Comparison of ENCODE assay signal across 16 mouse cellular contexts in genomic region chr8:69809820-69810219, GRCm38 (mm10). TPM values are rescaled to one million over a fixed set of nuclear protein-coding genes. Genes with fewer than 3 reads are reported as not detected.
A peak's percentile ranks its signal among the peaks of the same experiment; 100 is the strongest.
DNase-seq lines count a peak whose midpoint lies in the region; ATAC-seq and TF ChIP-seq lines count a peak whose summit lies in the region.
"Had no signal": no experiment of that assay in that cellular context is flagged by ENCODE, and none has a peak within 500 bp of the region (broad histone marks: within the 10 kb centered on the region; RNA-seq: fewer than 3 reads in every experiment).

No protein-coding gene starts in this region.

- H3K4me2 ChIP-seq in hindbrain, embryonic 11.5 days (replicated peaks; ENCODE audit: low read depth, low read length), result no peak overlapping the region
- H3K4me2 ChIP-seq in forebrain, embryonic 14.5 days (ENCODE audit: low read length), result peak overlapping the region; percentile 60
- H3K4me2 ChIP-seq in midbrain, embryonic 13.5 days (replicated peaks), result peak overlapping the region; percentile 83

- 0 out of 2 replicates have a peak, but pooled peaks cover 1% of the 10 kb centered on the region for H3K9me3 ChIP-seq in hindbrain, embryonic 10.5 days
- H3K9me3 ChIP-seq in hindbrain, embryonic 11.5 days (ENCODE audit: control insufficient read depth, low read length), result no peaks in the 10 kb centered on the region
- H3K9me3 ChIP-seq in MEL (replicated peaks; ENCODE audit: insufficient read depth, low read length), result no peaks in the 10 kb centered on the region
- no peaks in the 10 kb centered on the region for H3K9me3 ChIP-seq in forebrain, embryonic 14.5 days (replicated peaks; ENCODE audit: control insufficient read depth, low read length)
- H3K9me3 ChIP-seq in midbrain, embryonic 13.5 days, result no peaks in the 10 kb centered on the region

- H3K27me3 ChIP-seq in hindbrain, embryonic 10.5 days (ENCODE audit: insufficient read depth, poor library complexity, severe bottlenecking), result no peaks in the 10 kb centered on the region
- H3K27me3 ChIP-seq in hindbrain, embryonic 11.5 days (ENCODE audit: control insufficient read depth, insufficient read depth, low read length), result no peaks in the 10 kb centered on the region
- no peaks in the 10 kb centered on the region for H3K27me3 ChIP-seq in MEL (ENCODE audit: control insufficient read depth in 1 of 2, insufficient read depth in 2 of 2, low read length in 2 of 2)
- no peaks in the 10 kb centered on the region for H3K27me3 ChIP-seq in forebrain, embryonic 14.5 days (replicated peaks; ENCODE audit: control insufficient read depth, insufficient read depth, low read length)
- H3K27me3 ChIP-seq in midbrain, embryonic 13.5 days, result no peaks in the 10 kb centered on the region

- no peak for TF ChIP-seq POLR2A in MEL (IDR thresholded peaks at IDR 0.05; ENCODE audit: control insufficient read depth in 1 of 2, insufficient read depth in 1 of 2, low read depth in 1 of 2, low read length in 2 of 2, poor library complexity in 1 of 2)

- TF ChIP-seq CTCF in MEL (IDR thresholded peaks at IDR 0.05 in 2 of 3, conservative IDR thresholded peaks at IDR 0.05 in 1 of 3; ENCODE audit: control insufficient read depth in 1 of 3, insufficient read depth in 1 of 3, low read depth in 2 of 3, low read length in 3 of 3, poor library complexity in 1 of 3, severe bottlenecking in 1 of 3), result no peak

- no peak for DNase-seq in hindbrain, embryonic 10.5 days (ENCODE audit: low spot score)
- no peak for DNase-seq in hindbrain, embryonic 11.5 days (ENCODE audit: low spot score)
- DNase-seq in MEL (ENCODE audit: low read depth, low spot score), result no peak
- no peak for DNase-seq in forebrain, embryonic 14.5 days (ENCODE audit: low spot score)
- no peak for DNase-seq in adrenal gland, adult 8-10 months
- DNase-seq in left cerebral cortex, adult 9 months (ENCODE audit: low spot score in 2 of 2), result no peak
- DNase-seq in cerebellum, adult 18-20 months, result no peak
- DNase-seq: adrenal gland, postnatal 36 days; cerebellum, adult 9-11 months; gastrocnemius, postnatal 14 days; heart, postnatal 14 days; kidney, postnatal 14 days; spleen, adult 18-20 months; thymus, adult 2 months had no signal

- TF ChIP-seq RAD21 in MEL (IDR thresholded peaks at IDR 0.05; ENCODE audit: low read depth, low read length), result no peak

- no peak overlapping the region for H3K4me3 ChIP-seq in hindbrain, embryonic 10.5 days
- no peak overlapping the region for H3K4me3 ChIP-seq in hindbrain, embryonic 11.5 days (ENCODE audit: low read depth, low read length)
- no peak overlapping the region for H3K4me3 ChIP-seq in MEL (ENCODE audit: control insufficient read depth in 1 of 2, insufficient read depth in 1 of 2, low read depth in 2 of 2, low read length in 2 of 2)
- H3K4me3 ChIP-seq in forebrain, embryonic 14.5 days (ENCODE audit: low read depth, low read length), result peak overlapping the region; percentile 43; the same call in 1 of the 2 replicates
- H3K4me3 ChIP-seq in midbrain, embryonic 13.5 days (replicated peaks), result peak overlapping the region; percentile 55; the same call in 1 of the 2 replicates

- H3K27ac ChIP-seq in hindbrain, embryonic 10.5 days, result 0 out of 2 replicates have a peak overlapping the region, but pooled peaks have one; percentile 86
- no peak overlapping the region for H3K27ac ChIP-seq in hindbrain, embryonic 11.5 days (ENCODE audit: low read depth, low read length)
- no peak overlapping the region for H3K27ac ChIP-seq in MEL (ENCODE audit: control insufficient read depth, low read depth, low read length)
- H3K27ac ChIP-seq in forebrain, embryonic 14.5 days (ENCODE audit: low read depth, low read length), result no peak overlapping the region; the same call in 1 of the 2 replicates
- peak overlapping the region; percentile 11; the same call in 1 of the 2 replicates for H3K27ac ChIP-seq in midbrain, embryonic 13.5 days
- H3K27ac ChIP-seq: left cerebral cortex, adult 2 months had no signal

- WGBS in hindbrain, embryonic 10.5 days, result 71% methylated on average over 3 of the region's 3 CpGs
- 75% methylated on average over 3 of the region's 3 CpGs for WGBS in hindbrain, embryonic 11.5 days
- WGBS in forebrain, embryonic 14.5 days, result 69% methylated on average over 3 of the region's 3 CpGs
- 72% methylated on average over 3 of the region's 3 CpGs for WGBS in midbrain, embryonic 13.5 days

- ATAC-seq in hindbrain, embryonic 11.5 days (ENCODE audit: low FRiP score), result no peak
- ATAC-seq in forebrain, embryonic 14.5 days, result no peak
- ATAC-seq in midbrain, embryonic 13.5 days, result no peak

- TF ChIP-seq EP300 in MEL (IDR thresholded peaks at IDR 0.05; ENCODE audit: low read depth in 1 of 2, low read length in 2 of 2), result no peak

- H3K36me3 ChIP-seq in hindbrain, embryonic 10.5 days, result peaks cover 79% of the 10 kb centered on the region
- peaks cover 31% of the 10 kb centered on the region for H3K36me3 ChIP-seq in hindbrain, embryonic 11.5 days (ENCODE audit: control insufficient read depth, insufficient read depth, low read length)
- peaks cover 4 to 6% of the 10 kb centered on the region in 2 experiments; a peak in 2 of 4 replicates for H3K36me3 ChIP-seq in MEL (ENCODE audit: control insufficient read depth in 1 of 2, insufficient read depth in 2 of 2, low read length in 2 of 2)
- H3K36me3 ChIP-seq in forebrain, embryonic 14.5 days (ENCODE audit: control insufficient read depth, insufficient read depth, low read length), result peaks cover 62% of the 10 kb centered on the region
- H3K36me3 ChIP-seq in midbrain, embryonic 13.5 days, result peaks cover 75% of the 10 kb centered on the region

- H3K79me2 ChIP-seq in MEL (ENCODE audit: control insufficient read depth, insufficient read depth, low read length, poor library complexity), result peaks cover 7% of the 10 kb centered on the region

- no peak overlapping the region; the same call in 1 of the 2 replicates for H3K9ac ChIP-seq in hindbrain, embryonic 11.5 days (ENCODE audit: low read depth, low read length)
- H3K9ac ChIP-seq in MEL (ENCODE audit: control insufficient read depth, low read depth, low read length, poor library complexity, severe bottlenecking), result peak overlapping the region; percentile 10; the same call in 1 of the 2 replicates
- H3K9ac ChIP-seq in forebrain, embryonic 14.5 days (ENCODE audit: low read length), result 0 out of 2 replicates have a peak overlapping the region, but pooled peaks have one; percentile 14
- H3K9ac ChIP-seq in midbrain, embryonic 13.5 days (replicated peaks), result peak overlapping the region; percentile 28; the same call in 1 of the 2 replicates

- peaks cover 19% of the 10 kb centered on the region for H3K4me1 ChIP-seq in hindbrain, embryonic 10.5 days (replicated peaks)
- H3K4me1 ChIP-seq in hindbrain, embryonic 11.5 days (replicated peaks; ENCODE audit: control insufficient read depth, insufficient read depth, low read length), result no peaks in the 10 kb centered on the region
- no peaks in the 10 kb centered on the region for H3K4me1 ChIP-seq in MEL (ENCODE audit: control insufficient read depth in 1 of 2, insufficient read depth in 2 of 2, low read length in 2 of 2)
- H3K4me1 ChIP-seq in forebrain, embryonic 14.5 days (ENCODE audit: control insufficient read depth, insufficient read depth, low read length), result no peaks in the 10 kb centered on the region
- peaks cover 25% of the 10 kb centered on the region for H3K4me1 ChIP-seq in midbrain, embryonic 13.5 days (replicated peaks)

RNA-seq across cellular contexts. Expression of gene Gmip, which starts 1.3 kb away (rescaled TPM):
- polyA plus RNA-seq in hindbrain, embryonic 10.5 days (2016; fragmentation: Nextera tagmentation; extraction: Ambion mirVana), result 10.4 and 16.5 TPM in 2 replicates
- 9.0 and 9.4 TPM in 2 replicates for polyA plus RNA-seq in hindbrain, embryonic 11.5 days (2014; fragmentation: Nextera tagmentation; extraction: Ambion mirVana)
- total RNA-seq in MEL (2012; rRNA removed), result 21.8 and 26.0 TPM in 2 replicates
- polyA plus RNA-seq in MEL (2012; ENCODE audit: insufficient read depth in 1 of 2, insufficient read length in 2 of 2, low read depth in 1 of 2, low replicate concordance in 2 of 2, missing spikeins in 1 of 2), result 10 to 100 TPM in 1 of 2 experiments, not detected in 1; 52.4 TPM
- 16.0 and 26.1 TPM in 2 replicates for polyA plus RNA-seq in forebrain, embryonic 14.5 days (2014; fragmentation: Nextera tagmentation; extraction: Ambion mirVana)
- polyA plus RNA-seq in midbrain, embryonic 13.5 days (2015; fragmentation: Nextera tagmentation; extraction: Ambion mirVana), result 31.8 and 37.0 TPM in 2 replicates
- 10 to 100 TPM; 14.3 to 23.7 (median 18.9) TPM for total RNA-seq in adrenal gland, adult 8-10 months (2022)

RNA-seq across cellular contexts. Expression of gene Lpar2, which starts 12.4 kb away (rescaled TPM):
- polyA plus RNA-seq in hindbrain, embryonic 10.5 days (2016; fragmentation: Nextera tagmentation; extraction: Ambion mirVana), result 0.63 and 0.73 TPM in 2 replicates
- 1.2 and 1.7 TPM in 2 replicates for polyA plus RNA-seq in hindbrain, embryonic 11.5 days (2014; fragmentation: Nextera tagmentation; extraction: Ambion mirVana)
- 0.77 and 0.85 TPM in 2 replicates for total RNA-seq in MEL (2012; rRNA removed)
- polyA plus RNA-seq in MEL (2012; ENCODE audit: insufficient read depth in 1 of 2, insufficient read length in 2 of 2, low read depth in 1 of 2, low replicate concordance in 2 of 2, missing spikeins in 1 of 2), result 1 to 10 TPM in 1 of 2 experiments, not detected in 1; 2.8 TPM
- 1.3 and 1.4 TPM in 2 replicates for polyA plus RNA-seq in forebrain, embryonic 14.5 days (2014; fragmentation: Nextera tagmentation; extraction: Ambion mirVana)
- polyA plus RNA-seq in midbrain, embryonic 13.5 days (2015; fragmentation: Nextera tagmentation; extraction: Ambion mirVana), result 0.58 and 0.64 TPM in 2 replicates
- total RNA-seq in adrenal gland, adult 8-10 months (2022), result 1 to 10 TPM; 2.4 to 4.8 (median 3.6) TPM

RNA-seq across cellular contexts. Expression of gene Zfp866, which starts 18.8 kb away (rescaled TPM):
- 31.5 and 33.1 TPM in 2 replicates for polyA plus RNA-seq in hindbrain, embryonic 10.5 days (2016; fragmentation: Nextera tagmentation; extraction: Ambion mirVana)
- polyA plus RNA-seq in hindbrain, embryonic 11.5 days (2014; fragmentation: Nextera tagmentation; extraction: Ambion mirVana), result 41.5 and 44.5 TPM in 2 replicates
- total RNA-seq in MEL (2012; rRNA removed), result 10.5 and 12.3 TPM in 2 replicates
- 10 to 100 TPM in 1 of 2 experiments, not detected in 1; 11.7 TPM for polyA plus RNA-seq in MEL (2012; ENCODE audit: insufficient read depth in 1 of 2, insufficient read length in 2 of 2, low read depth in 1 of 2, low replicate concordance in 2 of 2, missing spikeins in 1 of 2)
- polyA plus RNA-seq in forebrain, embryonic 14.5 days (2014; fragmentation: Nextera tagmentation; extraction: Ambion mirVana), result 37.4 and 42.2 TPM in 2 replicates
- polyA plus RNA-seq in midbrain, embryonic 13.5 days (2015; fragmentation: Nextera tagmentation; extraction: Ambion mirVana), result 49.1 and 51.7 TPM in 2 replicates
- total RNA-seq in adrenal gland, adult 8-10 months (2022), result 10 to 100 TPM; 22.8 to 34.3 (median 28.7) TPM

RNA-seq across cellular contexts. Expression of gene Atp13a1, which starts 18.9 kb away (rescaled TPM):
- polyA plus RNA-seq in hindbrain, embryonic 10.5 days (2016; fragmentation: Nextera tagmentation; extraction: Ambion mirVana), result 61.1 and 61.6 TPM in 2 replicates
- polyA plus RNA-seq in hindbrain, embryonic 11.5 days (2014; fragmentation: Nextera tagmentation; extraction: Ambion mirVana), result 34.5 and 35.8 TPM in 2 replicates
- 50.9 and 52.4 TPM in 2 replicates for total RNA-seq in MEL (2012; rRNA removed)
- 10 to 100 TPM in 1 of 2 experiments, not detected in 1; 83.7 TPM for polyA plus RNA-seq in MEL (2012; ENCODE audit: insufficient read depth in 1 of 2, insufficient read length in 2 of 2, low read depth in 1 of 2, low replicate concordance in 2 of 2, missing spikeins in 1 of 2)
- 31.4 and 41.6 TPM in 2 replicates for polyA plus RNA-seq in forebrain, embryonic 14.5 days (2014; fragmentation: Nextera tagmentation; extraction: Ambion mirVana)
- polyA plus RNA-seq in midbrain, embryonic 13.5 days (2015; fragmentation: Nextera tagmentation; extraction: Ambion mirVana), result 46.6 and 49.0 TPM in 2 replicates
- total RNA-seq in adrenal gland, adult 8-10 months (2022), result 10 to 100 TPM; 38.4 to 44.3 (median 40.4) TPM

RNA-seq across cellular contexts. Expression of gene Pbx4, which starts 22.5 kb away (rescaled TPM):
- 39.8 and 49.9 TPM in 2 replicates for polyA plus RNA-seq in hindbrain, embryonic 10.5 days (2016; fragmentation: Nextera tagmentation; extraction: Ambion mirVana)
- polyA plus RNA-seq in hindbrain, embryonic 11.5 days (2014; fragmentation: Nextera tagmentation; extraction: Ambion mirVana), result 41.5 and 42.5 TPM in 2 replicates
- 7.2 and 9.3 TPM in 2 replicates for total RNA-seq in MEL (2012; rRNA removed)
- 10 to 100 TPM in 1 of 2 experiments, not detected in 1; 15.6 TPM for polyA plus RNA-seq in MEL (2012; ENCODE audit: insufficient read depth in 1 of 2, insufficient read length in 2 of 2, low read depth in 1 of 2, low replicate concordance in 2 of 2, missing spikeins in 1 of 2)
- polyA plus RNA-seq in forebrain, embryonic 14.5 days (2014; fragmentation: Nextera tagmentation; extraction: Ambion mirVana), result 46.8 and 47.7 TPM in 2 replicates
- 59.2 and 65.0 TPM in 2 replicates for polyA plus RNA-seq in midbrain, embryonic 13.5 days (2015; fragmentation: Nextera tagmentation; extraction: Ambion mirVana)
- 1 to 10 TPM; 1.7 to 3.7 (median 2.7) TPM for total RNA-seq in adrenal gland, adult 8-10 months (2022)

Comparison
In these comparisons a context has a peak if more than half of its experiments do, and no peak if none do; other contexts are left out.
1. H3K27ac ChIP-seq: peak in hindbrain, embryonic 10.5 days (single experiment) and midbrain, embryonic 13.5 days (single experiment); none in hindbrain, embryonic 11.5 days (single experiment), MEL (single experiment) and forebrain, embryonic 14.5 days (single experiment).
2. H3K4me3 ChIP-seq: peak in forebrain, embryonic 14.5 days (single experiment) and midbrain, embryonic 13.5 days (single experiment); none in hindbrain, embryonic 10.5 days (single experiment), hindbrain, embryonic 11.5 days (single experiment) and MEL (0 of 2).